Mouse (Mus musculus) liver, embryonic 16.5 days (tissue): Measurements from ENCODE around the gene Arl4d. TPM values are rescaled to one million over a fixed set of nuclear protein-coding genes. Genes with fewer than 3 reads are reported as not detected.

Experiments
- ATAC-seq: fragments of 200-750 bp; cut with Nextera tagmentation; 2 replicates; pipeline ENCODE4 v1.8.0; 2017; ENCODE audit warnings: low read depth, mild to moderate bottlenecking, moderate number of reproducible peaks, moderate library complexity
- H3K27ac ChIP-seq: fragments of 300-500 bp; sonication (generic); 2 replicates; pipeline ENCODE4 v1.5.1; 2014; ENCODE audit warnings: mild to moderate bottlenecking, low read length
- H3K27me3 ChIP-seq: fragments of 300-500 bp; sonication (generic); 2 replicates; pipeline ENCODE4 v1.6.1; 2014; ENCODE audit warnings: low read depth, low read length, mixed read lengths; ENCODE audit not compliant: control insufficient read depth, insufficient read depth
- H3K36me3 ChIP-seq: fragments of 300-500 bp; sonication (generic); 2 replicates; pipeline ENCODE4 v1.6.1; 2014; ENCODE audit warnings: mild to moderate bottlenecking; ENCODE audit not compliant: control insufficient read depth, insufficient read depth
- H3K4me1 ChIP-seq: fragments of 300-500 bp; sonication (generic); 2 replicates; pipeline ENCODE4 v1.6.1; 2014; ENCODE audit warnings: low read depth, low read length, mixed read lengths; ENCODE audit not compliant: control insufficient read depth
- H3K4me2 ChIP-seq: fragments of 300-500 bp; sonication (generic); 2 replicates; pipeline ENCODE4 v1.6.1; 2014; ENCODE audit warnings: low read depth, low read length, mixed read lengths
- H3K4me3 ChIP-seq: fragments of 300-500 bp; sonication (generic); 2 replicates; pipeline ENCODE4 v1.5.1; 2014; ENCODE audit warnings: low read depth, mild to moderate bottlenecking, low read length
- H3K9ac ChIP-seq: fragments of 300-500 bp; sonication (generic); 2 replicates; pipeline ENCODE4 v1.6.1; 2014; ENCODE audit warnings: low read depth, low read length
- H3K9me3 ChIP-seq: fragments of 300-500 bp; sonication (generic); replicated peaks from 2 replicates; pipeline ENCODE4 v1.6.1; 2016; ENCODE audit warnings: low read length; ENCODE audit not compliant: control insufficient read depth
- WGBS: fragments of 180-500 bp; shearing (Covaris S2); extraction: QIAGEN DNeasy Blood & Tissue Kit; methylation state at CpG from one replicate; pipeline ENCODE4 v1.1.7; 2014; ENCODE audit not compliant: insufficient replicate concordance; 5-methylcytosine and 5-hydroxymethylcytosine counted together
- polyA plus RNA-seq: library from polyadenylated mRNA; unstranded; fragments of >200 nt; fragmentation: Nextera tagmentation; extraction: Ambion mirVana; gene quantifications from 2 replicates; pipeline ENCODE4 v1.2.1, GENCODE M21; 2015

Arl4d gene
- polyA plus RNA-seq, 1 experiment from 2014 or later, result 1.3 TPM

DNA sequence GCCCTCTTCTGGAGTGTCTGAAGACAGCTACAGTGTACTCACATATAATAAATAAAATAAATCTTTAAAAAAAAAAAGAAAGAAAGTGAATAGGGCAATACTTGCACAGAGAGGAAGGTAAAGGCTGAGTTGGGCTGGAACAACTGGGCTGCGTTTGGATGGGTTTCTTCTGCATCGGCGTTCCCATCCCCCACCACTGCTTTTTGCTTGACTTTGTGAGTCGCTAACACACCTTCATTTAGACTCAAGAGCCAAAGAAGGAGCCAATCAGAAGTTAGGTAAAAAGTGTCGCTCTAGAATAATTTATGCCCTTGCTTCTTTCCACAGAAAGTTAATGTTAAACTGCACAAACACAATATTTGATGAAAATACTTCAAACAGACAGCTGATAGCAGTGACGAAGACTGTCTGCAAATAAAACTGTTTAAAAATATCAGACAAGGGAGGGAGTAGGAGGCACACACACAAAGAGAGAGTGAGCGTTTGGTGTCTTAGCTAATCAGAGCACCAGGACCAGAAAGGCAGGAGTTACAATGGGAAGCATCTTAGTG lies 17.1 kb downstream of the Arl4d start:
- no peak overlapping the region for H3K27ac ChIP-seq
- WGBS, result 60% methylated on average over 7 of the region's 7 CpGs
- no peaks in the 10 kb centered on the region for H3K36me3 ChIP-seq
- no peak for ATAC-seq
- H3K9me3 ChIP-seq, result no peaks in the 10 kb centered on the region
- no peak overlapping the region for H3K4me2 ChIP-seq
- no peaks in the 10 kb centered on the region for H3K27me3 ChIP-seq
- no peak overlapping the region for H3K9ac ChIP-seq
- H3K4me1 ChIP-seq, result no peaks in the 10 kb centered on the region
- no peak overlapping the region for H3K4me3 ChIP-seq

DNA sequence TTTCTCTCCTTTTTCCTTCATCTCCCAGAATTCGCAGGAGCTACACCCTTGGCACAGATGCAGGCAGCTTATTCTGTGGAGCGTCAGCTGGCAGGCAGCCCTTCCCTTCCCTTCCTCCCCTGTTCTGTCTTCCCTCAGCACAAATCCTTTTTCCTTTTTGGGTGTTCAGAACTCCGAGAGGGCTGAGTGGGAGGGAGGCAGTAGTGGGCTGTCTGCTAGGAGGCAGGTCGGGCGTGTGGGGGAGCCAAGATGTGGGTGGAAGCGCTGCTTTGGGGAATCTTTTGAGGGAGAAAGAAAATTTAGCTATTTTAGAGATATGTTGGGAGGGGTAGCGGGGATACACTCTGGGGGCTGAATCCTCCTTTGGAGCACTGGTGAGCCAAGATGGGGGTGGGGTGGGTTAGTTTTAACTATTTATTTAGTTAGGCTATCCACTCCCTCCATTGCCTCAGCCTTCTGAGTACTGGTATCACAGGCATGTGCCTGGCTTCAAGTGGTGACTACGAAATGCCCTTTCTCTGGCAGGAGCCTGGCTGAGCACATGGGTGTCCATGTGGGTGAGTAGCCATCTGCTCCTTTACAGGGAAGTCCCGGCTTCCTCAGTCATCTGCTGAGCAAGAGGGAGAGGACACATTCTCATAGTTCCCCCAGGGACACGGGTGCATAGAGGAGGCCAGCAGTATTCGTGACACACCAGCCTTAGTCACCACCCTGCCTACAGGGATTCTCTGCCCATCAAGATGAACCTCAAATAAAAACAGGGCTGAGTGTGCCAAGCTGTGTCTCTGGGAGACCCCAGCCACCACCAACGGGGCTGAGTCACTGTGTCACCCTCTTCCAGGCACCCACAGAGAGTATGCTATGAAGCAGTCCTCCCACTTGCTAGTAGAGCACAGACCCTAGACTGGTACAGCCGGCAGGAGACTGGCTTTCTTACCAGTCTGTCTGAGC lies 22.3 kb downstream of the Arl4d start:
- H3K27ac ChIP-seq, result no peak overlapping the region
- H3K27me3 ChIP-seq, result no peaks in the 10 kb centered on the region
- no peaks in the 10 kb centered on the region for H3K4me1 ChIP-seq
- WGBS, result 54% methylated on average over 13 of the region's 13 CpGs
- no peak for ATAC-seq
- H3K9ac ChIP-seq, result no peak overlapping the region
- no peaks in the 10 kb centered on the region for H3K36me3 ChIP-seq
- no peak overlapping the region for H3K4me2 ChIP-seq
- H3K9me3 ChIP-seq, result no peaks in the 10 kb centered on the region
- no peak overlapping the region for H3K4me3 ChIP-seq

DNA sequence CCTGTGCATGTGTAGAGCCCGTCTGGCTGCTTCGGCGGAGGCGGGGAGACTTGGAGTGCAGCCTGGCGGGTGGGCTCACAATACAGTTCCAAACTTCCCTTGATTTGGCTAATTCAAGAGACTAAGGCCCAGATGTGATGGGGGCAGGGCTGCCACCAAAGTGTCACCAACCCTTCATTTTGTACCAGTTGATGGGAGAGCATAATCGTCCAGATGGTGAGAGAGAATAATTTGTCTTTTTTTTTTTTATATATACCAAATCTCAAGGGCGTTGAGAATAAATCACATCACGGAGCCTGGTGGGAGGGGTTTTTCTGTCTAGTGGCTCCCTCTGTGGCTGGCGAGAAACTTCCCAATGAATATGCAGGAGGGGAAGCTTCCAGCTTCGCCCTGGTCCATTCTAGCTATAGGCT lies 24.4 kb downstream of the Arl4d start:
- Histone ChIP-seq H3K9me3 (no peaks in the 10 kb centered on the region), H3K9ac (no peak overlapping the region), H3K27me3 (no peaks in the 10 kb centered on the region), H3K27ac (no peak overlapping the region), H3K36me3 (no peaks in the 10 kb centered on the region), H3K4me3 (no peak overlapping the region), H3K4me2 (no peak overlapping the region), H3K4me1 (no peaks in the 10 kb centered on the region)
- ATAC-seq, result no peak
- WGBS, result 58% methylated on average over 10 of the region's 10 CpGs

DNA sequence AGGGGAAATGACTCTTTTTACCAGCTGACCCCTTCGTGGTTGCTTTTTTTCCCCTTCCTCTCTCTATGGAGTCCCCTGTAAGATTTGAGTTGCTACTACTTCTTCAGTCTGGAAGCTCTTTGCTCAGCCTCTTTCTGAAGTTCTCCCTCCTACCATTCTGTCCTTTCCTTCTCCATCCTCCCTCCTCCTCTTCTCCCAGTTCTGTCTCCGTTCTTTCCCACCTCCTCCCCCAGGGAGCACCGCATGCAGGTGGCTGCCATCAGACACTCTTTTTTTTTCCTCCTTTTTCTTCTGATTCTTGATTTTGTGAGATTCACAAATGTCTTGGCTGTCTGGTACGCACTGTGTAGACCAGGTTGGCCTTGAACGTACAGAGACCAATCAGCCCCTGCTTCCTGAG lies 25.0 kb downstream of the Arl4d start:
- no peak overlapping the region for H3K9ac ChIP-seq
- no peak for ATAC-seq
- WGBS, result 50% methylated on average over 5 of the region's 5 CpGs
- no peak overlapping the region for H3K4me2 ChIP-seq
- H3K36me3 ChIP-seq, result no peaks in the 10 kb centered on the region
- H3K9me3 ChIP-seq, result no peaks in the 10 kb centered on the region
- H3K4me3 ChIP-seq, result no peak overlapping the region
- H3K27me3 ChIP-seq, result no peaks in the 10 kb centered on the region
- H3K4me1 ChIP-seq, result peaks cover under 1% of the 10 kb centered on the region; the same call in 1 of the 2 replicates
- H3K27ac ChIP-seq, result no peak overlapping the region

DNA sequence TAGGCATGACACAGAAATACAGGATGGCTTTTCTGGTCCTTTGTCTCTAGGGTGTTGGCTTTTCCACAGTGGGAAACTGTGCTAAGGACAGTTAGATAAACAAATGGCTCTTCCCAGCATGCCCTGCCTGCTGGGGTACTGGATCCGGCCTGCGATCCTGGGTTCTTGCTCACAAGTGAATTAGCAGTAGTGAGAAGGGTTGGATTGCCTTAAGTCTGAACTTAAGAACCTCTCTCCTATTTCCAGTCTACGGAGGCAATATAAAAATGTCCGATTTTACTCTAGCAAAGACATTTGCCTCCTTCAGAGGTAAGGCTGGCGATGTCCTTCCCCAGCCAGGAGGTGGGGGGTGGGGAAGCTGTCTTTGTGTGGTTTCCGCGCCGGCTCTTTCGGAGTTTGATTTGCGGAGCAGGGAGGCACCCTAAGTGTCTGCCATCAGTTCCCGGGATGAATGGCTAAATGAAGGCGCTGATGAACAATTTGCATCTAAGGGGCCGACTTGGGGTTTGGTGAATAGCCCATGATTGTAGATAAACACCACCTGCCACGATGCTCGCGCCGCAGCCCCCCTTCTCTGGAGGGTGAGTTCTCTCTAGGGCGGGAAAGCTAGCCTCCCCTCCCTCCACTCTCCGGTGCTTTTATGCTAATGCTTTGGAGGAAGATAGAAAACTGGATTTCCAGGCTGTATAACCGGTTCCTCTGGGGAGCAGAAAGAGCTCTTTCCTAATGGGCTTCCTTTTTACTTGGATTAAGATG lies 30.7 kb downstream of the Arl4d start:
- Histone ChIP-seq H3K9me3 (no peaks in the 10 kb centered on the region), H3K27me3 (no peaks in the 10 kb centered on the region), H3K4me3 (peak overlapping the region; percentile 0; the same call in 1 of the 2 replicates), H3K4me2 (peak overlapping the region; percentile 38), H3K27ac (no peak overlapping the region), H3K4me1 (peaks cover 26% of the 10 kb centered on the region), H3K9ac (peak overlapping the region; percentile 16; the same call in 1 of the 2 replicates), H3K36me3 (no peaks in the 10 kb centered on the region)
- WGBS, result 5% methylated on average over 20 of the region's 20 CpGs
- ATAC-seq, result no peak

DNA sequence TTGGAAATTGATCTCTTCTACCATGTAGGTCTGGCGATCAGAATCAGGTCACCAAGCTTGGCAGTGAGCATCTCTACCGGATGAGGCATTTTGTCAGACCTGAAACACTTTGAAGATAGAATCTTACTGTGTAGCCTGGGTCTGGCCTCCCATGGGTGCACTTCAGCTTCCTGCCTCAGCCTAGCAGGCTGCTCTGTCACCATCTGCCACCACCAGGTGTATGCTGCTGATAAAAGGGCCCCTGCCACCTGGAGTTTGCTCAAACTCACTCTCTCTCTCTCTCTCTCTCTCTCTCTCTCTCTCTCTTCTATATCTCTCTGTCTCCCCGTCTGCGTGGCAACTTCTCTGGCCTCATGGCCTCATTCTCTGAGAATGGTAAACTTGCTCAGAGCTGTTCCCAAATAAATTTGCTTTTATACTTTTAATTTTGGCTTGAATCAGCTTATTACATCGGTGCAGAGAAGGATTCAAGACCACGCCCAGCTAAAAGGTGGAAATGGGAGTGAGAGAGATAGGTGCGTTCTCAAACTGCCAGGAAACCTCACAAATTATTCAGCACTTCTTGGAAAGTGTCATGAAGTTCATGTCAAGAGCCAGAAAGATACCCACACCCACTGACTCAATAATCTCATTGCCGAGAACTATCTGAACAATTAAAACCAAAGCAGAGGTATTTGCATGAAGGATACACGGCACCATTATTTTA lies 32.0 kb downstream of the Arl4d start:
- WGBS, result 30% methylated on average over 9 of the region's 9 CpGs
- Histone ChIP-seq H3K4me3 (no peak overlapping the region), H3K4me2 (peak overlapping the region; percentile 13; the same call in 1 of the 2 replicates), H3K4me1 (peaks cover 26% of the 10 kb centered on the region), H3K27me3 (no peaks in the 10 kb centered on the region), H3K36me3 (no peaks in the 10 kb centered on the region), H3K9ac (no peak overlapping the region), H3K9me3 (no peaks in the 10 kb centered on the region), H3K27ac (peak overlapping the region; percentile 43; the same call in 1 of the 2 replicates)
- ATAC-seq, result peak; percentile 80

DNA sequence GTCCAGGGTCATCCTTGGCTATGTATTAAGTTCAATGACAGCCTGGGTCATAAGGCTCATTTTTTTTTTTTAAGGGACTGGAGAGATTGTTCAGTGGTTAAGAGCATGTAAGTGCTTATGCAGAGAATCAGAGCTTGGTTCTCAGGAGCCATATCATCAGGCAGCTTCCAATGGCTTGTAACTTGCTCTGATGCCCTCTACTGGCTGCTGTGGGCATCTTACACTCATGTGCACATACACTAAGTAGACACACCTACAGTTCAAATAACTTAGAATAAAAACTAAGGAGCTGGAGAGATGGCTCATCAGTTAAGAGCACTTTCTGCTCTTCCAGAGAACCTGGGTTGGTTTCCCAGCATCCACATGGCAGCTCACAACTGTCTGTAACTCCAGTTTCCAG lies 32.8 kb downstream of the Arl4d start:
- H3K4me2 ChIP-seq, result no peak overlapping the region
- H3K4me1 ChIP-seq, result peaks cover 26% of the 10 kb centered on the region
- no peaks in the 10 kb centered on the region for H3K36me3 ChIP-seq
- H3K9me3 ChIP-seq, result no peaks in the 10 kb centered on the region
- ATAC-seq, result no peak
- H3K4me3 ChIP-seq, result no peak overlapping the region
- H3K27me3 ChIP-seq, result no peaks in the 10 kb centered on the region
- no peak overlapping the region for H3K27ac ChIP-seq
- H3K9ac ChIP-seq, result no peak overlapping the region

DNA sequence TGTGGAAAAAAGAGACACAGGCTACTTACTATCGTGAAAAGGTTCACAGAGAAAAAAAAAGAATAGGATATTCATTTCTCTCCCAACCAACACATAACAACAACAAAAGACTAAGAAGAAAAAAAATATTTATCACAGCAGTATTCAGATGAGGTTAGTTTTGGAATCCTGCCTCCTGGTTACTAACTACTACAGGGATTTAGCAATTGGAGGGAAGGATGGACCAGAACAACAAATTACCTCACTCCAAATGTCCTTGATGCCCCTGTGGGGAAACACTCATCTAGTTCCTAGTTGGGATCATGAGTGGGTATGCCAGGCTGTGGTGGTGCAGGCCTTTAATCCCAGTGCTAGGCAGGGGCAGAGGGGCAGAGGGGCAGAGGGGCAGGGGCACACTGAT lies 34.2 kb downstream of the Arl4d start:
- Histone ChIP-seq H3K4me1 (peaks cover 26% of the 10 kb centered on the region), H3K9ac (no peak overlapping the region), H3K27me3 (no peaks in the 10 kb centered on the region), H3K27ac (no peak overlapping the region), H3K4me3 (no peak overlapping the region), H3K4me2 (no peak overlapping the region), H3K9me3 (no peaks in the 10 kb centered on the region), H3K36me3 (no peaks in the 10 kb centered on the region)
- WGBS, result 74% methylated on average over 1 of the region's 1 CpGs
- no peak for ATAC-seq
